Mouse (Mus musculus) adrenal gland, adult 2 months (tissue): Measurements from ENCODE around the gene Psg21. TPM values are rescaled to one million over a fixed set of nuclear protein-coding genes. Genes with fewer than 3 reads are reported as not detected.
"Not testable (repeated sequence)": the region's sequence is repeated elsewhere in the genome, so short reads cannot be mapped to it uniquely, and the experiment has no call there.

Experiments used
- DNase-seq: peaks from one replicate; pipeline ENCODE4 v3.0.0; 2021
- long read RNA-seq: library from polyadenylated mRNA; stranded (forward); transcript quantifications from one replicate; pipeline ENCODE4 v2.0.0, GENCODE M21; 2021
- polyA plus RNA-seq: library from polyadenylated mRNA; depleted of rRNA; stranded (reverse); fragments of >200 nt; gene quantifications from 2 replicates; pipeline ENCODE4 v1.2.3, GENCODE M21; 2012; rRNA removed
- total RNA-seq, 2 experiments: library from RNA; stranded (reverse); gene quantifications; 2 replicates each; pipeline ENCODE4 v1.2.3; 2021

Psg21 gene
- not detected for total RNA-seq
- not detected in 2 replicates for polyA plus RNA-seq
- long read RNA-seq = 0 reads

DNA sequence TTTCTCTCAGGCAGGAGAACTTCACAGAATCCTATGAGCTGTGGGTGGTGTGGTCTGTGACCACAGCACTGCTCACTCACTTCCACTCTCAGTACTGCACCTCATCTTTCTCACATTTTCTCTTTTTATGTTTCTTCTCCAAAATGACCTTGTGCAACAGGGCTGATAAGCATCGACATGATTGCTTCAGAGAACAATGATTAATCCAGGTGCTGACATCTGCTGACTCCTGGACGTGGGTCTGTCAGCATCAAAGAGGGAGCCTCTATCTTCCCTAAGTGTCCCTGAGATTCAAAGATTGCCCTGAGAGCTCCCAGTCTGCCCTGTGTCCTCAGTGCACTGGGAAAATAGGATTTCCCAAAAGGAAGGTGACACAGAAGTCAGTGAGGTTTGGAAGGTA, at the start of gene Psg21:
Psg21 (minus strand) TSS at position 101 of the 400 bp plus-strand sequence.
- DNase-seq = not testable (repeated sequence)

GRCm38 (mm10) chr7:18686085-18686484, 29.6 kb upstream of the Psg21 start, which contains the start of gene Psg20:
Gene Psg20 (minus strand): TSS chr7:18686185.
- DNase-seq = no peak

DNA sequence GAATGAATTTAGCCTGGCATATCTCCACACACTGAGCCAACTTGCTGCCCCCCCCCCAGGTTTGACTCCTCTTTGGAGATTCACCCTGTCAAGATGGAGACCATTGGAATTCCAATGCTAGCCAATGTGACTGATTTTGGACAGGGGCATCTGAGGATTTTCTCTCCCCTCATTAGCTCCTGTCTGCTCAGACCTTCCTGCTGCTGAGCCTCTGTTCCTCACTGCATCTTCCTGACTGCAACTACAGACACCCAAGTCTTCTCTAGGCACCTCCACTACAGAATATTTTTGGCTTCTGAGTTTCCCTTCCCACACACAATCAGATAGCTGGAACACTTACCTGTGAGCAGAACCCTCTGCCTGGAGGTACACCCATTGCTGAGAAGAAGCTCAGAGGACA, 29.1 kb upstream of the Psg21 start:
- no peak for DNase-seq

GRCm38 (mm10) chr7:18679772-18680171, 23.2 kb upstream of the Psg21 start:
- peak; percentile 6 for DNase-seq

DNA sequence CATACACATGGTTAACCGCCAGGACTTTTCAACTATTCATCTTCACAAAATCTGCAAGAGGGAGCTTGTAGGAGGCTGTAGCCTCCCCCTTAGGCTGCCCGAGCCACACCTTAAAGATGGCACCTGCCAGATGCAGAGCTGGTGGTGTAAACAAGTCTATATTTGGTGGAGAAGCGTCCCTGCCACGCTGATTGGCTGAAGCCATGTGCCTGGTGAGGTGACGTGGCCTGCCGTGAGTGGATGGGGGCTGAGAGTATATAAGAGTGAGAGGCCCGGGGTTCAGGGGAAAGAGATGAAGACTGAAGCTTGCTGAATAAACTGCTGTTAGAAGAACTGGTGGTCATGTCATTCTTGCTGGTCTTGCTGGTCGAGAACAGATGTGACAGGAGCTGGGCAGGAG, 29.6 kb downstream of the Psg21 start:
- DNase-seq = not testable (repeated sequence)

GRCm38 (mm10) chr7:18616401-18616800, 40.1 kb downstream of the Psg21 start, which contains the start of gene Psg23:
Gene Psg23 (minus strand): TSS chr7:18616501.
- DNase-seq = not testable (repeated sequence)

Other genes starting within 250 kb of the Psg21 start
- gene Psg28, start 224.7 kb downstream of the Psg21 start, total RNA-seq = not detected
- gene Psg28, start 224.7 kb downstream of the Psg21 start, polyA plus RNA-seq = not detected in 2 replicates
- gene Psg26, start 172.5 kb downstream of the Psg21 start, total RNA-seq = not detected
- not detected in 2 replicates for gene Psg26, start 172.5 kb downstream of the Psg21 start, polyA plus RNA-seq
- not detected for gene Psg25, start 124.5 kb downstream of the Psg21 start, total RNA-seq
- gene Psg25, start 124.5 kb downstream of the Psg21 start, polyA plus RNA-seq = not detected in 2 replicates
- not detected for gene Psg27, start 89.4 kb downstream of the Psg21 start, total RNA-seq
- gene Psg27, start 89.4 kb downstream of the Psg21 start, polyA plus RNA-seq = not detected in 2 replicates
- not detected for gene Psg23, start 40.2 kb downstream of the Psg21 start, total RNA-seq
- gene Psg23, start 40.2 kb downstream of the Psg21 start, polyA plus RNA-seq = not detected in 2 replicates
- not detected for gene Psg20, start 29.5 kb upstream of the Psg21 start, total RNA-seq
- gene Psg20, start 29.5 kb upstream of the Psg21 start, polyA plus RNA-seq = not detected in 2 replicates
- not detected for gene Psg22, start 61.4 kb upstream of the Psg21 start, total RNA-seq
- not detected in 2 replicates for gene Psg22, start 61.4 kb upstream of the Psg21 start, polyA plus RNA-seq
- not detected for gene Psg19, start 141.8 kb upstream of the Psg21 start, total RNA-seq
- gene Psg19, start 141.8 kb upstream of the Psg21 start, polyA plus RNA-seq = not detected in 2 replicates
- not detected for gene Psg17, start 164.9 kb upstream of the Psg21 start, total RNA-seq
- not detected in 2 replicates for gene Psg17, start 164.9 kb upstream of the Psg21 start, polyA plus RNA-seq
- gene Mill2, start 183.2 kb upstream of the Psg21 start, total RNA-seq = 1 to 10 TPM; 7.0 to 7.5 TPM
- gene Mill2, start 183.2 kb upstream of the Psg21 start, polyA plus RNA-seq = 4.6 and 4.9 TPM in 2 replicates
- 1 to 10 TPM; 1.2 TPM for gene Pglyrp1, start 214.6 kb upstream of the Psg21 start, total RNA-seq
- 3.6 and 5.2 TPM in 2 replicates for gene Pglyrp1, start 214.6 kb upstream of the Psg21 start, polyA plus RNA-seq